18 mouse cellular contexts compared by ENCODE assay signal in the genomic region with DNA sequence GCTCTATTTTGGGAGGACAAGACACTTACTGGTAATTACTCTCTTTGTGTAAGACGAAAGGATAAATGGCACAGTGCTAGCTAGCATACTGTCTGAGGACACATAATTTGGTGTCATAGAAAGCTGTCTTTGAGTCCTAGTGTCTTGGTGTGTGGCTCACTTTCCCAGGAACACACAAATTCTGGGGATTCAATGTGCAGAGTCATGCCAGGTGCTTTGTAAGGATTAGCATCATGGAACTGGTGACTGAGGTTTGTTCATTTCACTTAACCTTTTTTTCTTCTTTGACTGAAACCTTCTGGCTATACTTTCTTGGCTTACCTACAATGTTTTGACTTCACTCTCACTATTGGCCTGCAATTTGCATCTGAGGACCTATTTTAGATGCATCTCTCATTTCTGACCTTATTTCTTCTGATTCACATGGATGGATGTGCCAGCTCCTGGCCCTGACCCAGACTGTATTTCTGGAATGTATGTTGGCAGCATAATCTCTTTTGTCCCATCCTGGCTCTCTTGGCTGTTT.
DNase-seq lines count a peak whose midpoint lies in the region; ATAC-seq and TF ChIP-seq lines count a peak whose summit lies in the region.
"Had no signal": no experiment of that assay in that cellular context is flagged by ENCODE, and none has a peak within 500 bp of the region (broad histone marks: within the 10 kb centered on the region; RNA-seq: fewer than 3 reads in every experiment).

No protein-coding gene starts in this region.

- WGBS in cerebellum, adult 2 months: 6% methylated on average over 1 of the region's 1 CpGs
- 76% methylated on average over 1 of the region's 1 CpGs for WGBS in hindbrain, embryonic 10.5 days

- no peaks in the 10 kb centered on the region for H3K9me3 ChIP-seq in hindbrain, embryonic 10.5 days
- H3K9me3 ChIP-seq: heart, embryonic 12.5 days; liver, embryonic 13.5 days; midbrain, embryonic 12.5 days; neural tube, embryonic 15.5 days had no signal

- H3K27me3 ChIP-seq in cerebellum, adult 2 months (ENCODE audit: control insufficient read depth, insufficient read depth, low read length): no peaks in the 10 kb centered on the region
- no peaks in the 10 kb centered on the region for H3K27me3 ChIP-seq in hindbrain, embryonic 10.5 days (ENCODE audit: insufficient read depth, poor library complexity, severe bottlenecking)
- H3K27me3 ChIP-seq: heart, embryonic 12.5 days; liver, embryonic 13.5 days; midbrain, embryonic 12.5 days; neural tube, embryonic 15.5 days had no signal

- H3K27ac ChIP-seq in cerebellum, adult 2 months (ENCODE audit: insufficient read depth, low read length): no peak overlapping the region
- peak overlapping the region; percentile 35; the same call in 1 of the 2 replicates for H3K27ac ChIP-seq in cortical plate, adult 2 months (ENCODE audit: insufficient read depth, low read length)
- H3K27ac ChIP-seq in hindbrain, embryonic 10.5 days: no peak overlapping the region
- H3K27ac ChIP-seq: layer of hippocampus, adult 2 months; liver, embryonic 13.5 days; midbrain, embryonic 12.5 days; neural tube, embryonic 15.5 days had no signal

- TF ChIP-seq POLR2A in cerebellum, adult 2 months (IDR thresholded peaks at IDR 0.05; ENCODE audit: borderline replicate concordance, insufficient read depth, low read length): no peak
- no peak for TF ChIP-seq POLR2A in cortical plate, adult 2 months (IDR thresholded peaks at IDR 0.05; ENCODE audit: extremely low read depth, insufficient read depth, low read length)

- no peak for TF ChIP-seq CTCF in cerebellum, adult 2 months (IDR thresholded peaks at IDR 0.05; ENCODE audit: borderline replicate concordance, insufficient read depth, low read depth, low read length)
- TF ChIP-seq CTCF in cortical plate, adult 2 months (IDR thresholded peaks at IDR 0.05; ENCODE audit: extremely low read depth, insufficient read depth, low read length): no peak

- no peaks in the 10 kb centered on the region for H3K36me3 ChIP-seq in hindbrain, embryonic 10.5 days
- H3K36me3 ChIP-seq: heart, embryonic 12.5 days; liver, embryonic 13.5 days; midbrain, embryonic 12.5 days; neural tube, embryonic 15.5 days had no signal

- H3K4me1 ChIP-seq in cerebellum, adult 2 months (ENCODE audit: control insufficient read depth, insufficient read depth, low read length): peaks cover 3% of the 10 kb centered on the region; the same call in 1 of the 2 replicates
- H3K4me1 ChIP-seq in cortical plate, adult 2 months (ENCODE audit: control insufficient read depth, insufficient read depth, low read length): no peaks in the 10 kb centered on the region; the same call in 1 of the 2 replicates
- no peaks in the 10 kb centered on the region for H3K4me1 ChIP-seq in hindbrain, embryonic 10.5 days (replicated peaks)
- H3K4me1 ChIP-seq: heart, embryonic 12.5 days; liver, embryonic 13.5 days; midbrain, embryonic 12.5 days; neural tube, embryonic 15.5 days had no signal

- ATAC-seq in frontal cortex, adult (ENCODE audit: low TSS enrichment): peak; percentile 64
- ATAC-seq: hindbrain, embryonic 16.5 days had no signal

- no peak for DNase-seq in frontal cortex, postnatal 36 days (ENCODE audit: low spot score in 2 of 2)
- peak; percentile 16 for DNase-seq in brain, embryonic 18.5 days (ENCODE audit: low read depth, low spot score)
- DNase-seq in cerebellum, adult 2 months: peak; percentile 78 to 90
- DNase-seq in hindbrain, embryonic 10.5 days (ENCODE audit: low spot score): no peak
- DNase-seq in layer of hippocampus, adult 9-11 months: no peak
- DNase-seq: kidney, adult 11 months; kidney, postnatal 10 days; liver, embryonic 13.5 days; thymus, adult 2 months had no signal

- no peak overlapping the region for H3K4me3 ChIP-seq in cerebellum, adult 2 months (replicated peaks; ENCODE audit: insufficient read depth, low read depth, low read length)
- no peak overlapping the region for H3K4me3 ChIP-seq in cortical plate, adult 2 months (ENCODE audit: insufficient read depth, low read length)
- H3K4me3 ChIP-seq in hindbrain, embryonic 10.5 days: no peak overlapping the region
- H3K4me3 ChIP-seq: erythroblast, embryonic 14.5 days; heart, embryonic 12.5 days; layer of hippocampus, adult 2 months; liver, embryonic 13.5 days; midbrain, embryonic 12.5 days; myocyte; neural tube, embryonic 15.5 days had no signal

Comparison
In these comparisons a context has a peak if more than half of its experiments do, and no peak if none do; other contexts are left out.
1. DNase-seq: peak in brain, embryonic 18.5 days (single experiment) and cerebellum, adult 2 months (2 of 2); none in frontal cortex, postnatal 36 days (0 of 2), hindbrain, embryonic 10.5 days (single experiment) and layer of hippocampus, adult 9-11 months (single experiment).